Mouse (Mus musculus) layer of hippocampus, adult 18-20 months (tissue): ENCODE data around the gene Olfr1360. TPM values are rescaled to one million over a fixed set of nuclear protein-coding genes. Genes with fewer than 3 reads are reported as not detected.

ENCODE experiments used
- DNase-seq, 2 experiments: peaks; one replicate each; pipeline ENCODE4 v3.0.0; 2022; ENCODE audit warnings: low spot score in 2 of 2
- microRNA-seq, 2 experiments: library from miRNA; unstranded; fragments of <30 nt; microRNA quantifications; one replicate each; pipeline ENCODE4 v1.2.0; 2021
- total RNA-seq, 2 experiments: library from RNA; stranded (reverse); gene quantifications; 2 replicates each; pipeline ENCODE4 v1.2.3; 2021

The Olfr1360 gene
- total RNA-seq, 2 experiments from 2014 or later = not detected

DNA sequence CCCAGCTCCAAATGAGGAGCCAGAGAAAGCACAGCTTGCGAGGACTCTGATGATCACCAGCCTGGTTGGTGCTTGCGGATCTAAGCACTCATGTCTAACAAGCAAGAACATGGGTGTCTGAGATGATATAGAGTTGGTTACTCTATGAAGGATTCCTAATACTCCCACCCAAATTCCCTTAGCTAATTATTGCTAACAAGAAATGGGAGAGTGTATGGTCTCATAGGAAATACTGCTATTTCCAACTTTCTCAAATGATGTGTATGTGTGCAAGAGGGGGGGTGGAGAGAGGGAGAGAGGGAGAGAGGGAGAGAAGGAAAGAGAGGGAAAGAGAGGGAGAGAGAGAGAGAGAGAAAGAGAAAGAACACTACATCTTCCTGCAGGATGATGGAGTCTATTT, 13.9 kb downstream of the Olfr1360 start, which contains the start of gene Olfr1361:
Gene Olfr1361 (minus strand): TSS at position 101 of the 400 bp plus-strand sequence.
- DNase-seq = no peak

DNA sequence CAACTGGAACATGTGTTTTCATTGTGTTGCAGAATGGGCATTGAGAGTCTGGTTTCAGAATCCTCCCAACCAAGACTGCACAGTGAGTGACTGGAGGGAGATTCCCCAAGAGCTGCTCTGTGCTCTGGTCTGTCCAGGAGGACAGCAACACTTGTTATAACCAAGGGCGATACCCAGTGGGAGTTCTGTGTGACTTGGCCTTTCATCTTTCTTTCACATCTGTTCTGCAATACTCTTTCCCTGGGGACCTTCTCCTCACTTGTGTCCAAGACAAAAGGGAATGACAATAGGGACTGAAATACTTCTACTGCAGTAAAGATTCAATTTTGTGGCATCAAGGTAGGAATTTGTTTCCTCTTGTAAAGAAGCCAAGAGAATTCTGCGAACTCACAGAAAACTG, 34.8 kb downstream of the Olfr1360 start, which contains the start of gene Olfr11:
Gene Olfr11 (minus strand): TSS at position 101 of the 400 bp plus-strand sequence.
- no peak for DNase-seq

Small RNAs within 50 kb of the gene (microRNA-seq; reads per million reads assigned to microRNA genes)
- gene Gm44357 = 0 reads per million in 2 experiments
- 0 reads per million in 2 experiments for gene Gm44367

Other genes starting within 250 kb of the Olfr1360 start
- 1 to 10 TPM; 1.1 to 1.6 TPM for gene Pgbd1, start 236.3 kb downstream of the Olfr1360 start, total RNA-seq
- gene Zscan26, start 223.7 kb downstream of the Olfr1360 start, total RNA-seq = 10 to 100 TPM; 54.4 to 55.9 TPM
- under 1 TPM; 0.57 to 0.96 TPM for gene Nkapl, start 208.9 kb downstream of the Olfr1360 start, total RNA-seq
- gene Zkscan4, start 198.5 kb downstream of the Olfr1360 start, total RNA-seq = 1 to 10 TPM; 5.9 to 6.6 TPM
- gene Gm10065, start 198.0 kb downstream of the Olfr1360 start, total RNA-seq = not detected
- 10 to 100 TPM; 20.5 to 23.0 TPM for gene AK157302, start 182.2 kb downstream of the Olfr1360 start, total RNA-seq
- gene Gm11273, start 176.0 kb downstream of the Olfr1360 start, total RNA-seq = 10 to 100 TPM; 56.7 to 70.9 TPM
- 10 to 100 TPM; 16.8 to 18.7 TPM for gene Zkscan8, start 146.3 kb downstream of the Olfr1360 start, total RNA-seq
- not detected for gene Olfr1366, start 134.6 kb downstream of the Olfr1360 start, total RNA-seq
- gene Olfr1535, start 117.5 kb downstream of the Olfr1360 start, total RNA-seq = not detected
- gene Olfr1364, start 95.6 kb downstream of the Olfr1360 start, total RNA-seq = not detected
- gene Olfr1362, start 63.4 kb downstream of the Olfr1360 start, total RNA-seq = not detected
- not detected for gene Olfr11, start 34.9 kb downstream of the Olfr1360 start, total RNA-seq
- gene Olfr1361, start 14.0 kb downstream of the Olfr1360 start, total RNA-seq = not detected
- gene Olfr1359, start 20.7 kb upstream of the Olfr1360 start, total RNA-seq = not detected
- gene Hist1h2bl, start 38.7 kb upstream of the Olfr1360 start, total RNA-seq = 10 to 100 TPM; 27.6 to 36.7 TPM
- gene Hist1h2ai, start 39.0 kb upstream of the Olfr1360 start, total RNA-seq = 10 to 100 TPM in 1 of 2 experiments, 1 to 10 TPM in 1; 8.2 to 48.5 TPM
- gene Hist1h3h, start 40.3 kb upstream of the Olfr1360 start, total RNA-seq = 10 to 100 TPM; 48.4 to 55.7 TPM
- gene Hist1h2bm, start 44.6 kb upstream of the Olfr1360 start, total RNA-seq = 1 to 10 TPM; 2.9 to 3.3 TPM
- gene Hist1h4j, start 57.7 kb upstream of the Olfr1360 start, total RNA-seq = 10 to 100 TPM; 14.8 to 23.1 TPM
- 100 to 1,000 TPM; 282 to 318 TPM for gene Hist1h4k, start 73.1 kb upstream of the Olfr1360 start, total RNA-seq
- gene Hist1h2ak, start 76.4 kb upstream of the Olfr1360 start, total RNA-seq = 10 to 100 TPM; 11.8 to 15.2 TPM
- gene Hist1h2bn, start 76.7 kb upstream of the Olfr1360 start, total RNA-seq = 1 to 10 TPM; 2.7 to 6.6 TPM
- gene Hist1h1b, start 103.2 kb upstream of the Olfr1360 start, total RNA-seq = 1 to 10 TPM; 4.4 to 4.9 TPM
- 10 to 100 TPM; 45.5 to 56.3 TPM for gene Hist1h3i, start 106.0 kb upstream of the Olfr1360 start, total RNA-seq
- not detected for gene Hist1h2an, start 109.8 kb upstream of the Olfr1360 start, total RNA-seq
- 1 to 10 TPM; 4.7 to 5.9 TPM for gene Hist1h2bp, start 110.1 kb upstream of the Olfr1360 start, total RNA-seq
- gene Hist1h2bq, start 132.8 kb upstream of the Olfr1360 start, total RNA-seq = 10 to 100 TPM; 36.0 to 39.2 TPM
- gene Hist1h2ao, start 133.1 kb upstream of the Olfr1360 start, total RNA-seq = 10 to 100 TPM; 10.7 to 27.7 TPM
- 100 to 1,000 TPM; 262 to 266 TPM for gene Hist1h4m, start 134.3 kb upstream of the Olfr1360 start, total RNA-seq
- 10 to 100 TPM; 39.3 to 58.5 TPM for gene Hist1h4n, start 154.8 kb upstream of the Olfr1360 start, total RNA-seq
- gene Hist1h2ap, start 156.1 kb upstream of the Olfr1360 start, total RNA-seq = 10 to 100 TPM in 1 of 2 experiments, not detected in 1; 24.8 TPM
- gene Hist1h2br, start 156.3 kb upstream of the Olfr1360 start, total RNA-seq = 10 to 100 TPM; 36.0 to 38.4 TPM